ENCODE assay signal across 9 mouse cellular contexts in the genomic region with DNA sequence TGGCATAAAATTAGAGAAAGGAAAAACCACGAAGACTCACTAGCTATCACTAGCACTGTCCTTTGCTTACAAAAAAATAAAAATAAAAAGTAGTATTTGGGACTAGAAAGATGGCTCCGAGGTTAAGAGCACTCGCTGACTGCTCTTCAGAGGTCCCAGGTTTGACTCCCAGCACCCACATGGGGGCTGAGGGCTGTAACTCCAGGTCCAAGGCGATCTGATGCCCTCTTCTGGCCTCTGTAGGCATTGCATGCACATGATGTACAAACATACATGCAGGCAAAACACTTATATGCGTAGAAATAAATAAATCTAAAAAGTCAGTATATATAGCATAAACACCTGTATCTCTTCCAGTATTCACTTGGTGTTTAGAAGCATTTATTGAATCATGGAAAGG. TPM values are rescaled to one million over a fixed set of nuclear protein-coding genes. Genes with fewer than 3 reads are reported as not detected.
DNase-seq lines count a peak whose midpoint lies in the region; ATAC-seq and TF ChIP-seq lines count a peak whose summit lies in the region.
"Had no signal": no experiment of that assay in that cellular context is flagged by ENCODE, and none has a peak within 500 bp of the region (broad histone marks: within the 10 kb centered on the region; RNA-seq: fewer than 3 reads in every experiment).

No protein-coding gene starts in this region.

- TF ChIP-seq EP300 in heart, adult 2 months (IDR thresholded peaks at IDR 0.05; ENCODE audit: insufficient read depth, low read depth, low read length): no peak

- DNase-seq in heart, adult 2 months: no peak
- DNase-seq in heart, postnatal 36 days: no peak
- DNase-seq in gastrocnemius, postnatal 14 days: no peak
- DNase-seq in left cerebral cortex, postnatal 36 days (ENCODE audit: low spot score in 2 of 2): no peak

- no peak overlapping the region for H3K4me3 ChIP-seq in heart, adult 2 months
- no peak overlapping the region for H3K4me3 ChIP-seq in midbrain, embryonic 15.5 days
- no peak overlapping the region for H3K4me3 ChIP-seq in midbrain, embryonic 13.5 days (replicated peaks)
- H3K4me3 ChIP-seq in embryonic facial prominence, embryonic 13.5 days: no peak overlapping the region
- no peak overlapping the region for H3K4me3 ChIP-seq in olfactory bulb, adult 2 months (ENCODE audit: insufficient read depth, low read depth, low read length)

- TF ChIP-seq CTCF in heart, adult 2 months (IDR thresholded peaks at IDR 0.05): peak; percentile 78
- TF ChIP-seq CTCF in olfactory bulb, adult 2 months (IDR thresholded peaks at IDR 0.05; ENCODE audit: insufficient read depth, low read depth, low read length): 0 out of 2 replicates have a peak, but pooled peaks have one; percentile 23

- no peak overlapping the region for H3K27ac ChIP-seq in heart, adult 2 months
- H3K27ac ChIP-seq in midbrain, embryonic 15.5 days: peak overlapping the region; percentile 8; the same call in 1 of the 2 replicates
- H3K27ac ChIP-seq in midbrain, embryonic 13.5 days: no peak overlapping the region
- H3K27ac ChIP-seq in embryonic facial prominence, embryonic 13.5 days: peak overlapping the region; percentile 80
- no peak overlapping the region for H3K27ac ChIP-seq in olfactory bulb, adult 2 months (ENCODE audit: insufficient read depth, low read depth, low read length)

- no peak overlapping the region for H3K4me2 ChIP-seq in midbrain, embryonic 15.5 days
- H3K4me2 ChIP-seq in midbrain, embryonic 13.5 days (replicated peaks): no peak overlapping the region
- H3K4me2 ChIP-seq in embryonic facial prominence, embryonic 13.5 days: peak overlapping the region; percentile 0; the same call in 1 of the 2 replicates

- ATAC-seq in midbrain, embryonic 15.5 days (replicated peaks): no peak
- ATAC-seq in midbrain, embryonic 13.5 days: no peak
- no peak for ATAC-seq in embryonic facial prominence, embryonic 13.5 days (ENCODE audit: insufficient number of reproducible peaks, insufficient read depth, low FRiP score, low TSS enrichment, low read depth)
- ATAC-seq: Patski had no signal

- H3K9ac ChIP-seq in heart, adult 2 months (ENCODE audit: low read depth, low read length): no peak overlapping the region
- no peak overlapping the region for H3K9ac ChIP-seq in midbrain, embryonic 15.5 days
- H3K9ac ChIP-seq in midbrain, embryonic 13.5 days (replicated peaks): no peak overlapping the region
- no peak overlapping the region for H3K9ac ChIP-seq in embryonic facial prominence, embryonic 13.5 days

- H3K36me3 ChIP-seq in heart, adult 2 months (ENCODE audit: control insufficient read depth, insufficient read depth, low read length): peaks cover 3% of the 10 kb centered on the region; the same call in 1 of the 2 replicates
- no peaks in the 10 kb centered on the region for H3K36me3 ChIP-seq in midbrain, embryonic 15.5 days (replicated peaks)
- H3K36me3 ChIP-seq in midbrain, embryonic 13.5 days: no peaks in the 10 kb centered on the region
- no peaks in the 10 kb centered on the region for H3K36me3 ChIP-seq in embryonic facial prominence, embryonic 13.5 days

- intact Hi-C loops in heart, adult 2 months (cut with DNase I): no loop called here
- intact Hi-C loops in heart, postnatal 36 days (cut with DNase I): no loop called here
- intact Hi-C loops in gastrocnemius, postnatal 14 days (cut with DNase I; ENCODE audit: low total_unique reads): loop anchor here (10.0 kb wide), 1 partner anchor 45 kb away; a partner anchor contains a TSS
- intact Hi-C loops in left cerebral cortex, postnatal 36 days (cut with DNase I): loop anchor here (5.0 kb wide), 1 partner anchor 42 kb away; a partner anchor contains a TSS

- H3K9me3 ChIP-seq in midbrain, embryonic 15.5 days: no peaks in the 10 kb centered on the region
- H3K9me3 ChIP-seq in midbrain, embryonic 13.5 days: no peaks in the 10 kb centered on the region
- H3K9me3 ChIP-seq in embryonic facial prominence, embryonic 13.5 days: no peaks in the 10 kb centered on the region

- no peak for TF ChIP-seq POLR2A in heart, adult 2 months (IDR thresholded peaks at IDR 0.05; ENCODE audit: insufficient read depth, low read depth, low read length)
- no peak for TF ChIP-seq POLR2A in olfactory bulb, adult 2 months (IDR thresholded peaks at IDR 0.05; ENCODE audit: insufficient read depth, low read depth, low read length)

- peaks cover 21% of the 10 kb centered on the region for H3K4me1 ChIP-seq in heart, adult 2 months (ENCODE audit: control insufficient read depth, insufficient read depth, low read length)
- peaks cover 18% of the 10 kb centered on the region for H3K4me1 ChIP-seq in midbrain, embryonic 15.5 days
- peaks cover 23% of the 10 kb centered on the region for H3K4me1 ChIP-seq in midbrain, embryonic 13.5 days (replicated peaks)
- peaks cover 65% of the 10 kb centered on the region for H3K4me1 ChIP-seq in embryonic facial prominence, embryonic 13.5 days
- peaks cover 16% of the 10 kb centered on the region; the same call in 1 of the 2 replicates for H3K4me1 ChIP-seq in olfactory bulb, adult 2 months (ENCODE audit: control insufficient read depth, insufficient read depth, low read length)

- 87% methylated on average over 5 of the region's 5 CpGs for WGBS in heart, adult 2 months
- WGBS in midbrain, embryonic 15.5 days: 82% methylated on average over 5 of the region's 5 CpGs
- 80% methylated on average over 5 of the region's 5 CpGs for WGBS in midbrain, embryonic 13.5 days
- WGBS in embryonic facial prominence, embryonic 13.5 days: 69% methylated on average over 5 of the region's 5 CpGs
- WGBS in olfactory bulb, adult 2 months: 76% methylated on average over 5 of the region's 5 CpGs

- no peaks in the 10 kb centered on the region; the same call in 1 of the 2 replicates for H3K79me2 ChIP-seq in heart, adult 2 months (replicated peaks; ENCODE audit: control insufficient read depth, insufficient read depth, low read length)

- H3K27me3 ChIP-seq in heart, adult 2 months (ENCODE audit: control insufficient read depth, insufficient read depth, low read length): no peaks in the 10 kb centered on the region
- H3K27me3 ChIP-seq in midbrain, embryonic 15.5 days (replicated peaks): no peaks in the 10 kb centered on the region
- no peaks in the 10 kb centered on the region for H3K27me3 ChIP-seq in midbrain, embryonic 13.5 days
- H3K27me3 ChIP-seq in embryonic facial prominence, embryonic 13.5 days: no peaks in the 10 kb centered on the region
- H3K27me3 ChIP-seq: Patski had no signal

RNA-seq across cellular contexts. Expression of a gene that starts 43.5 kb away (rescaled TPM):
- 100 to 1,000 TPM in 1 of 2 experiments, 10 to 100 TPM in 1; 84.9 to 104 TPM for total RNA-seq in heart, adult 2 months (2021)
- polyA plus RNA-seq in heart, adult 2 months (2012; rRNA removed): 88.5 and 127 TPM in 2 replicates
- total RNA-seq in heart, postnatal 36 days (2021): 100 to 1,000 TPM in 1 of 2 experiments, 10 to 100 TPM in 1; 80.9 to 113 TPM
- 33.9 and 42.1 TPM in 2 replicates for polyA plus RNA-seq in midbrain, embryonic 15.5 days (2015; fragmentation: Nextera tagmentation; extraction: Ambion mirVana)
- polyA plus RNA-seq in midbrain, embryonic 13.5 days (2015; fragmentation: Nextera tagmentation; extraction: Ambion mirVana): 24.0 and 29.3 TPM in 2 replicates
- polyA plus RNA-seq in embryonic facial prominence, embryonic 13.5 days (2015; fragmentation: Nextera tagmentation; extraction: Ambion mirVana): 115 and 116 TPM in 2 replicates
- polyA plus RNA-seq in olfactory bulb, adult 2 months (2012; ENCODE audit: insufficient read depth, insufficient read length, low replicate concordance, missing spikeins): not detected in 2 replicates
- total RNA-seq in gastrocnemius, postnatal 14 days (2021): 10 to 100 TPM; 45.6 to 71.6 TPM
- total RNA-seq in left cerebral cortex, postnatal 36 days (2021): 10 to 100 TPM; 47.5 to 62.9 TPM

Comparison
In these comparisons a context has a peak if more than half of its experiments do, and no peak if none do; other contexts are left out.
1. H3K27ac ChIP-seq: peak in midbrain, embryonic 15.5 days (single experiment) and embryonic facial prominence, embryonic 13.5 days (single experiment); none in heart, adult 2 months (single experiment), midbrain, embryonic 13.5 days (single experiment) and olfactory bulb, adult 2 months (single experiment).
2. RNA of a gene that starts 43.5 kb away (polyA plus RNA-seq): 115 to 116 TPM in embryonic facial prominence, embryonic 13.5 days, 88.5 to 127 TPM in heart, adult 2 months, 33.9 to 42.1 TPM in midbrain, embryonic 15.5 days and 24.0 to 29.3 TPM in midbrain, embryonic 13.5 days; not detected in olfactory bulb, adult 2 months; every median in the first group is over 10 times any median in the second.
3. intact Hi-C loops: an anchor here in gastrocnemius, postnatal 14 days (10.0 kb wide) and left cerebral cortex, postnatal 36 days (5.0 kb wide); none called in heart, adult 2 months and heart, postnatal 36 days.